Mouse (Mus musculus): ENCODE measurements around the gene Car6. TPM values are rescaled to one million over a fixed set of nuclear protein-coding genes. Genes with fewer than 3 reads are reported as not detected.

The Car6 gene
- total RNA-seq (2022), result under 1 TPM in 3 of 4 experiments, not detected in 1; 0.30 to 0.70 (median 0.59) TPM

GRCm38 (mm10) chr4:150201232-150201631, at the start of gene Car6:
Gene Car6 (minus strand): TSS chr4:150201332.
- DNase-seq, result no peak

- DNase-seq, result no peak
These were observed 48.7 kb upstream of the Car6 start for GRCm38 (mm10) chr4:150249731-150250270.

GRCm38 (mm10) chr4:150248917-150249316, 47.8 kb upstream of the Car6 start:
- no peak for DNase-seq

GRCm38 (mm10) chr4:150248009-150248408, 46.9 kb upstream of the Car6 start:
- DNase-seq, result no peak

DNA sequence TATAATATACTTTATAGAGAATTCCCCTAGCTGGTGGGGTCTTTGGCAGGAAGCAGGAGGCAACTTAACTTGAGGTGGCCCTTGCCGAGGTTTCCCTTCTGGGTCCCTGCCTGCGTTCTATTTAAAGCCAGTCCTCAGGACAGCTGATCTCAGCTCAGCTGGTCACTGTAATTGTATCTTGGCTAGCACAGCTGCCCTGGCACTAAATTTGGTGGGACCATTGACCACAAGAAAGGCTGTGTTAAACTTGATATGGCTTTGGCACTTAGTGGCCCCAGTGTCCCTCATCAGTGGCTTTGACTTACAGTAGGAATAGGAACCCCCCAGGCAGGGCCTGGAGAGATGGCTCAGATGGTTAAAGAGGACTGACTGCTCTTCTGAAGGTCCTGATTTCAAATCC, 44.7 kb upstream of the Car6 start:
- no peak for DNase-seq

- no peak for DNase-seq
These were observed 41.6 kb upstream of the Car6 start for GRCm38 (mm10) chr4:150242745-150243144.

DNA sequence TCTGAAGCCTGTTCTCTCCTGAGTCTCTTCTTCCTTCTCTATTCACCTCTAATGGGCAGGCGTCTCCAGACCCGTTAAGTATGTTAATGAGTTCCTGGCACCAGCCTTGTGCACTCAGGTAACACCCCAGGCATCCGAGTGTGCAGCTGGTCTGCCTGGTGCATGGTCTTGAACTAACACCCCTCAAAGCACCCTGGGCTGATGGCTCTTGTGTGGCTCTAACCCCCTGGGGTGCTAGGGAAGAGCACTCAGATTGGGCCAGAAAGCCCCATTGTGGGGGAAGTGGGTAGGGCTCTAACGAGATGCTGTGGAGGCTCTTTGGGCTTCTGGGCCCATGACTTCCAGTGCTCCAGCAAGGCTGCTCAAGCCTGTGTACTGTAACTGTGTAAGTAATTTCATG, 40.6 kb upstream of the Car6 start:
- no peak for DNase-seq

DNA sequence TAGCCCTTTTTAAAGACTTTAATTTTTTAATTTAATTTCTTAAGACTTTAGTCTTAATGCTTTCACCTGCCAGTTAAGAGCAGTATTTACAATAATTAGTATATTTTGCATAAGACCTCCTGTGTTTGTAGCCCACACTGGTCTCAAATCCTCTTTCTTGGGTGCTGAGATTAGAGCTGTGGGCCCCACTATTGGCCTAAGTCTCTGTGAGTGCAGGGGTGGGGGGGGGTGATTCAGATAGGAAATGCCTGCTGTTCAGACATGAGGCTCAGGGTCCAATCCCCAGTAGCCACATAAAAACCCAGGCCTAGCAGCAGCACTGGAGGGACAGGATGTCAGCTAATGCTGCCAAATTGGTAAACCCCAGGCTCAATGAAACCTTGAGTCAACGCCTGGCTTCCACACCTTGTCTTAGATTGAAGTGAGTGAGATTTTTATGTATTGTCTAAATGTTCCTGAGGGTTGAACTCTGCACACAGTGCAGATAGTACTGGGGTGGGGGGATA, 39.3 kb upstream of the Car6 start:
- DNase-seq, result no peak

DNA sequence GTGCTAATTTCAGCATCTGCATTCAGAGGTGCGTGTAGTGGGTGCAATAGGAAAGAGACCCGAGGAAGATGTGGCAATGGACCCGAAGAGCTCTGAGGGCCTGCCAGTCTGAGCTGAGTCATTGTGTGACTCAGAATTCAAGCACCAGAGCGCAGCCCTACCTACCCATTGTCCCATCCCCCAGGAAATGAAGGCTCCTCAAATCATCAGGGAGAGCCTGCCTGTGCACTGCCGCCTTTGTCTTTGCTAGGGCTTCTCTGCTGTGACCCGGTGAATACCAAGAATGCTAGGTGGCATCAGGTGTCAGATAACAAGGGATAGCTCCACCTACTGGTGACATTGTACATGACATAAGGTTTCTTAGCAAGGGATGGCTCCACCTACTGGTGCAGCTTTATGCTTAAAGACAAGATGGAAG, 38.8 kb upstream of the Car6 start:
- peak; percentile 58 for DNase-seq

DNA sequence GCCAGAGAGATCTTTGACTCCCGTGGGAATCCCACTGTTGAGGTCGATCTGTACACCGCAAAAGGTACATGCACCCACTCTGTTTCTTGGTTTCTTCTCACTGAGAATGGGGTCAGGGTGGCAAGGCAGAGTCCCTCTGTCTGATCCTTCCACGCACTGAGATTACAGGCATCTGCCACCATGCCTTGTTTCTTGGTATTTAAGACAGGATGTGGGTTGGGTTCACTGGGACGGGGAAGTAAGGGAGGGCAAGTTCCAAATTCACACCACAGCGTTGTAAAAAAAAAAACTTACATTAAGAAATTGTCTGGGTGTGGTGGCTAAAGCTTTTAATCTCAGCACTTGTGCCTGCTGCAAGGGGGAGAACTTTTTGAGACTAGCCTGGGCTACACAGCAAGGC, 38.4 kb upstream of the Car6 start:
- no peak for DNase-seq

- no peak for DNase-seq
These were observed 38.0 kb upstream of the Car6 start for GRCm38 (mm10) chr4:150239087-150239480.

GRCm38 (mm10) chr4:150238433-150239086, 37.4 kb upstream of the Car6 start:
- DNase-seq, result no peak

GRCm38 (mm10) chr4:150237636-150238361, 36.7 kb upstream of the Car6 start:
- no peak for DNase-seq

DNA sequence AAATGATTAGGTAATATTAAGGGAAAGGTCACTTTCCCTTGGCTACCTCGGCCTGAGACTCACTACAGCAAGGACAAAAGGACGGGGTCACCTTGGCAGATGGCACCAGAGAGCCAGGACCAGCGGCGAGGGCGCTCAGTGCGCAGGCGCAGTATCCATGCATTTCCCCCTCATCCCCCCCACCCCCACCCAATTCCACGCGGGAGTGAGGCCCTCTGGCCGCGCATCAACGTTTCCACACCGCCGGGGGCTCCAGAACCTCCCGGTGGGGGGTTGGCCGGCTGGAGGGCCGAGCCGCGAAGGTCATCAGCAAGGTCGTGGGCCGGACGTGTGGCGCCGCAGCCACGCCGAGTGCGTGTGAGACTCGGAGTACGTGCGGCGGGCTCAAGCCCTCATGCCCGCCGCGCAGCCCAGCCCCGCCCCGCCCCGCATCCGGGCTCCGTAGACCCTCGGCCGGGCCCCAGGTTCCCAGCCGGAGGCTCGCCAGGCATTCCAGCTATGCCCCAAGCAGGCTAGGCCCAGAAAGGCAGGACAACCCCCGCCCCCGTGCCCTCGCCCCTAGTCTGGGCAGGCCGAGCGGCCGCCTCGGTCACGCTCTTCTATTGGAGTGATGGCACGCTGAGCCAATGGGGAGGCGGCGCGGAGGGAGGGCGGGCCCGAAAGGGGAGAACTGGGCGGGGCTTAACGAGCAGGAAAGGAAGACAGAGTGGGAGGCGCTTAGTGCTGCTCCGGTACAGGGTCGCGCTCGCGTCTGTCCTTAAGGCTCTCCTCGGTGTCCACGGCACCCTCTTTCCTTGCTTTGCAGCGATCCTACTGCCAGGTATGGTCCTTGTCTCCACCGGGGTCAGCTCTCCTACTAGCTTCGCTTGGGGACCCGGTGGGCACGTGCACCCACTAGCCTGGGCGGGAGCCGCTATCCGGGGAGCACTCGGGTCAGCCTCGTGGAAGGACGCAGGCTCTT, 35.7 kb upstream of the Car6 start, which contains the start of gene Eno1:
TSS of gene Eno1 (plus strand) at position 201 of the 961 bp plus-strand sequence.
- DNase-seq, result peak; percentile 92

GRCm38 (mm10) chr4:150236031-150236430, 34.9 kb upstream of the Car6 start:
- no peak for DNase-seq

- DNase-seq, result no peak
These were observed 34.5 kb upstream of the Car6 start for GRCm38 (mm10) chr4:150235585-150235984.

DNA sequence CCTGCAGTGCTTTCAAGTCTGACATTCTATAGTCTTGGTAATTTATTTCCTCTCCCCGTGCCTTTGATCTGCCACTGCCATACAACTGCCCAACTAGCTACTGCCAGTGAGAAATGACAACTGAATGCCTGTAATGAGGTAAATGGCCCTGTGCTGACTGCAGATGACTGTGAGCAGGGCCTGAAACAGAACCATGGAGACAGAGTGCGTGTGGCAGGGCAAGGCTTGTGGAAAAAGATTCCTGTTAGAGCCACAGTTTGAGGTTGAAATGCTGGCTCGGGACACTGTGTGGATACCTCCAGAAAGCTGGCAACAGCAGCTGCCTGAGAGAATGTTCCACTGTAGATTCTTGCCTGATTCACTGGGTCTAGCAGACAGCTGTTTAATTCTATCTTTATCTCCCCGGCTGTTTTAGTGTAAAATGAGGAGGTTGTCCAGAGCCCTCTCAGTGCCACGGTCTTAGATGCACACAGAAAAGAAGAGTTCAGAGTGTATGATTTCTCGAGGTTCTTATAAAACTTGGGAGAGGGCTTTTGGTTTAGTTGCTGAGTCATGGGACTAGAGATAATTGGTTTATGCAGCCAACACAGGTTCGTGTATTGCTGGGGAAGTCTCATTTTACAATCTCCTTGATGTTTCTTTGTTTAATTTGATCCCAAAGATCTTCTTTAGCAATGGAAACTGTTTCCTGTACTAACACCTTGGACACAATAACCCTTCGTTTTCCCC, 33.6 kb upstream of the Car6 start:
- DNase-seq, result no peak

DNA sequence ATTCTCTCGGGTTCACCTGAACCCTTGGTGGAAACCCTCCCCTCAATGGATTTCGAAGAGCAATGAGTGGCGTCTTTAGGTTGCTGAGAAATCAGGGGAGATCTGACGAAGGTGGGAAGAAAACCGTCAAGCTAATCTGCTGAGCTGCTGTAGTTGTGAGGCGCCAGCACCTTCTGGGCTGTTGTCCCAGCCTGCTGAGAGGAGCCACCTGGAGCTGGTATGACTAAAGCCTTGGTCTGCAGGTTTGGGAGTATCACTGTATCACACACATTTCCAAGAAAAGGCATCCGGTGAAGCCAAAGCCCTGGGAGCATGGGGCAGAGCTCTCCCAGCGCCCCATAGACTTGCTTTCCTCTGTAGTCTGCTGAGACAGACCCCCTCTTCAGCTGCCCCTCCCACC, 30.7 kb upstream of the Car6 start:
- DNase-seq, result no peak

DNA sequence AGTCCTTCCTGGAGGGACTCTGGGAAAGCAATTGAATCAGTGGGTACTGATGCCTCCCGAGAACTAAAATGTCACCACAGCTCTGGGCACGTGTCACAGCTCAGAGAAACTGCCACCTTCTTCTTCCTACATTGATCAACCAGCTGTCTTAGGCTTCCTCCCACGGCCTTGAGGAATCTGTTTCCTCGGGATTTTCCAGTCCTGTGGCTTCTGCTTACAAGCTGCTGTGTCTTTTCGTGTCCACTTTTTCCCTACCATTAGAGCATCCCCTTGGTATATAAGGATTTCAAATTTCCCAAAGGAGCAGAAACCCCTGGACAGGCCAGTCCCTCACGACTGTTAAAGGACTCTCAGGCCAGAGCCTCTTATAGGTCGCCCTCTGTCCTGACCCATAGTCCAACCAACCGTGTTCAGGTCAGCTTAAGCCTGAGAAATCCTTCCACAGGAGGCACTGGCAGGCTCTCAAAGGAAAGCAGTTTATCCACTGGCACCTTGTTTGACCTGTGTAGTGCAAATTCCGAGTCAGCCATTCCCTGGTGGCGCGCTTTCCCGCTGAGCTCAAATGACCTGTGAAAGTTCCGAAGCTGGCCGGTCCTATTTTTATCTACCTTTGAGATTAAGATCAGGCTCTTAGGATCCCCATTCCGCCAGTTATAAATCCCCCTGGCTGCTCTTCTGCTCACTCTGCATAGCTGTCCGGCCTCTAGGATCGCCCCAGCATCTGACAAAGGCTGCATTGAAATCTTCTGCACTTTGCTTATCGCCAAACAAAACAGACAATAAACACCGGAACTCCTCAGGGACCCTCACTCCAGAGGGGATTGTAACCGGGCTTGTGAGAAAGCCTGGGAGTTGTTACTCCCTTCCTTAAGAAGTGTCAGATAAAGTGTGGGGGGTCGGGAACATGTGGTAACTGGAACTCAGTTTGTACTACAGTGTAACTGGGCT, 29.6 kb upstream of the Car6 start:
- no peak for DNase-seq

DNA sequence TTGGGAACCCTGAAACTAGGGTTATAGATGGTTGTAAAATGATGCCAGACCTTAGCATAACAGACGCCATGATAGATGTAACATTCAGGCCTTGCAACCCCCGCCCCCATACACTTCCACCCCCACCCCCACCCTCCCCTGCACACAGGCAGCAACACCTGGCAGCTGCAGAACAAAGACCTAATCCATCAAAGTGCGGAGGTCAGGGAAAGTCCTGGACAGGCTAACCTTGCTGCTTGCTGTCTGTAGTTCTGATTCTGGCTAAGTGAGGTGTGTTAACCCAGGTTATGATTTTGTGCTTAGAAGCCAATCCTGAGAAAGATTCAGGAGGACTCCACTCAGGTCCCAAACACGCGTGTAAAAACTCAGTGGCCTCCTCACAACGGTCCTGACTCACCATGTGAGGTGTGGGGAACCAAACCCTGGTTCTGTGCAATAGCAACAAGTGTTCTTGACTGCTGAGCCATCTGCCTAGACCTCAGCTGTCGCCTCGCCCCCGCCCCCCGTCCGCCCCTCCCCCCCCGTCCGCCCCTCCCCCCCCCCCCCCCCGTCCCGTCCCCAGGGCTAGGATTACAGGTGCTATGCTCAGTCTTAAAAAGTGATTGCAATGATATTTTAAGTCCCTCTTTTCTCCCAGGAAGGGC, 28.7 kb upstream of the Car6 start:
- no peak for DNase-seq

All from adrenal gland, adult 8-10 months (tissue).